Mouse (Mus musculus): ENCODE measurements around the gene Ptger1. TPM values are rescaled to one million over a fixed set of nuclear protein-coding genes. Genes with fewer than 3 reads are reported as not detected.

Gene Ptger1
- polyA plus RNA-seq, 1 experiment from 2014 or later: 1.5 TPM

GRCm38 (mm10) chr8:83660545-83660944, 5.9 kb upstream of the Ptger1 start:
- H3K9me3 ChIP-seq: no peaks in the 10 kb centered on the region
- H3K27me3 ChIP-seq: no peaks in the 10 kb centered on the region
- 9% methylated on average over 8 of the region's 8 CpGs for WGBS
- H3K9ac ChIP-seq: peak overlapping the region; percentile 64
- H3K4me1 ChIP-seq: peaks cover 57% of the 10 kb centered on the region
- no peak for ATAC-seq (ENCODE audit: insufficient number of reproducible peaks, insufficient read depth, low FRiP score, low TSS enrichment, low read depth)
- H3K4me3 ChIP-seq: peak overlapping the region; percentile 29; the same call in 1 of the 2 replicates
- H3K36me3 ChIP-seq: peaks cover 45% of the 10 kb centered on the region
- H3K27ac ChIP-seq: peak overlapping the region; percentile 74
- H3K4me2 ChIP-seq: peak overlapping the region; percentile 56

- H3K9ac ChIP-seq: peak overlapping the region; percentile 64
- 0 out of 2 replicates have a peak, but pooled peaks have one; percentile 27 for ATAC-seq (ENCODE audit: insufficient number of reproducible peaks, insufficient read depth, low FRiP score, low TSS enrichment, low read depth)
- 7% methylated on average over 22 of the region's 22 CpGs for WGBS
- no peaks in the 10 kb centered on the region for H3K9me3 ChIP-seq
- peaks cover 40% of the 10 kb centered on the region for H3K36me3 ChIP-seq
- H3K4me1 ChIP-seq: peaks cover 63% of the 10 kb centered on the region
- peak overlapping the region; percentile 56 for H3K4me2 ChIP-seq
- no peaks in the 10 kb centered on the region for H3K27me3 ChIP-seq
- H3K4me3 ChIP-seq: peak overlapping the region; percentile 29
- peak overlapping the region; percentile 74 for H3K27ac ChIP-seq
These were observed 5.3 kb upstream of the Ptger1 start for GRCm38 (mm10) chr8:83660995-83661680.

- no peaks in the 10 kb centered on the region for H3K27me3 ChIP-seq
- 5% methylated on average over 4 of the region's 4 CpGs for WGBS
- H3K36me3 ChIP-seq: peaks cover 27% of the 10 kb centered on the region
- no peaks in the 10 kb centered on the region for H3K9me3 ChIP-seq
- H3K4me1 ChIP-seq: peaks cover 76% of the 10 kb centered on the region
- H3K4me3 ChIP-seq: no peak overlapping the region
- ATAC-seq (ENCODE audit: insufficient number of reproducible peaks, insufficient read depth, low FRiP score, low TSS enrichment, low read depth): peak; percentile 48; the same call in 1 of the 2 replicates
- H3K9ac ChIP-seq: 0 out of 2 replicates have a peak overlapping the region, but pooled peaks have one; percentile 27
- H3K27ac ChIP-seq: peak overlapping the region; percentile 74
- peak overlapping the region; percentile 24 for H3K4me2 ChIP-seq
These were observed 4.1 kb upstream of the Ptger1 start for GRCm38 (mm10) chr8:83662421-83662826.

- peaks cover 5% of the 10 kb centered on the region; the same call in 1 of the 2 replicates for H3K27me3 ChIP-seq
- no peak overlapping the region for H3K4me2 ChIP-seq
- peak overlapping the region; percentile 90 for H3K27ac ChIP-seq
- WGBS: 86% methylated on average over 13 of the region's 13 CpGs
- H3K4me1 ChIP-seq: peaks cover 91% of the 10 kb centered on the region
- H3K4me3 ChIP-seq: no peak overlapping the region
- H3K9ac ChIP-seq: no peak overlapping the region
- peaks cover 17% of the 10 kb centered on the region for H3K36me3 ChIP-seq
- no peaks in the 10 kb centered on the region for H3K9me3 ChIP-seq
- ATAC-seq (ENCODE audit: insufficient number of reproducible peaks, insufficient read depth, low FRiP score, low TSS enrichment, low read depth): no peak
These were observed 2.4 kb upstream of the Ptger1 start for GRCm38 (mm10) chr8:83664096-83664495.

- peaks cover 86% of the 10 kb centered on the region for H3K4me1 ChIP-seq
- no peak overlapping the region for H3K4me3 ChIP-seq
- H3K36me3 ChIP-seq: peaks cover 27% of the 10 kb centered on the region
- H3K4me2 ChIP-seq: no peak overlapping the region; the same call in 1 of the 2 replicates
- H3K9ac ChIP-seq: no peak overlapping the region
- H3K27ac ChIP-seq: peak overlapping the region; percentile 90
- WGBS: 10% methylated on average over 2 of the region's 2 CpGs
- no peak for ATAC-seq (ENCODE audit: insufficient number of reproducible peaks, insufficient read depth, low FRiP score, low TSS enrichment, low read depth)
- peaks cover 5% of the 10 kb centered on the region; the same call in 1 of the 2 replicates for H3K27me3 ChIP-seq
- no peaks in the 10 kb centered on the region for H3K9me3 ChIP-seq
These were observed 1.4 kb upstream of the Ptger1 start for GRCm38 (mm10) chr8:83664931-83665625.

- 0 out of 2 replicates have a peak overlapping the region, but pooled peaks have one; percentile 14 for H3K4me3 ChIP-seq
These were observed 372 bp downstream of the Ptger1 start for GRCm38 (mm10) chr8:83666866-83667234.

GRCm38 (mm10) chr8:83667526-83667925, 1.0 kb downstream of the Ptger1 start:
- no peak overlapping the region for H3K4me3 ChIP-seq

More at GRCm38 (mm10) chr8:83666866-83667234, 372 bp downstream of the Ptger1 start:
- Histone ChIP-seq H3K9ac (peak overlapping the region; percentile 55; the same call in 1 of the 2 replicates), H3K27me3 (peaks cover 5% of the 10 kb centered on the region; the same call in 1 of the 2 replicates), H3K4me1 (peaks cover 68% of the 10 kb centered on the region), H3K4me2 (peak overlapping the region; percentile 32), H3K27ac (peak overlapping the region; percentile 90), H3K36me3 (peaks cover 44% of the 10 kb centered on the region), H3K9me3 (no peaks in the 10 kb centered on the region)
- 97% methylated on average over 3 of the region's 3 CpGs for WGBS
- no peak for ATAC-seq (ENCODE audit: insufficient number of reproducible peaks, insufficient read depth, low FRiP score, low TSS enrichment, low read depth)

GRCm38 (mm10) chr8:83668010-83668916, 1.8 kb downstream of the Ptger1 start:
- Histone ChIP-seq H3K4me1 (peaks cover 54% of the 10 kb centered on the region), H3K36me3 (peaks cover 57% of the 10 kb centered on the region), H3K4me3 (peak overlapping the region; percentile 42), H3K4me2 (peak overlapping the region; percentile 70), H3K27me3 (peaks cover 5% of the 10 kb centered on the region; the same call in 1 of the 2 replicates), H3K9ac (peak overlapping the region; percentile 74), H3K9me3 (no peaks in the 10 kb centered on the region), H3K27ac (peak overlapping the region; percentile 51; the same call in 1 of the 2 replicates)
- WGBS: 33% methylated on average over 80 of the region's 80 CpGs
- 0 out of 2 replicates have a peak, but pooled peaks have one; percentile 7 for ATAC-seq (ENCODE audit: insufficient number of reproducible peaks, insufficient read depth, low FRiP score, low TSS enrichment, low read depth)

More at GRCm38 (mm10) chr8:83667526-83667925, 1.0 kb downstream of the Ptger1 start:
- peak overlapping the region; percentile 22; the same call in 1 of the 2 replicates for H3K27ac ChIP-seq
- ATAC-seq (ENCODE audit: insufficient number of reproducible peaks, insufficient read depth, low FRiP score, low TSS enrichment, low read depth): no peak
- 81% methylated on average over 10 of the region's 10 CpGs for WGBS
- H3K27me3 ChIP-seq: peaks cover 5% of the 10 kb centered on the region; the same call in 1 of the 2 replicates
- peak overlapping the region; percentile 74 for H3K9ac ChIP-seq
- peaks cover 61% of the 10 kb centered on the region for H3K4me1 ChIP-seq
- peak overlapping the region; percentile 70 for H3K4me2 ChIP-seq
- peaks cover 51% of the 10 kb centered on the region for H3K36me3 ChIP-seq
- H3K9me3 ChIP-seq: no peaks in the 10 kb centered on the region

- peaks cover 56% of the 10 kb centered on the region for H3K36me3 ChIP-seq
- H3K27me3 ChIP-seq: peaks cover 5% of the 10 kb centered on the region; the same call in 1 of the 2 replicates
- H3K9ac ChIP-seq: 0 out of 2 replicates have a peak overlapping the region, but pooled peaks have one; percentile 74
- H3K27ac ChIP-seq: no peak overlapping the region
- no peak overlapping the region for H3K4me3 ChIP-seq
- no peak for ATAC-seq (ENCODE audit: insufficient number of reproducible peaks, insufficient read depth, low FRiP score, low TSS enrichment, low read depth)
- H3K4me1 ChIP-seq: peaks cover 49% of the 10 kb centered on the region
- peak overlapping the region; percentile 70 for H3K4me2 ChIP-seq
- 79% methylated on average over 16 of the region's 16 CpGs for WGBS
- H3K9me3 ChIP-seq: no peaks in the 10 kb centered on the region
These were observed 2.5 kb downstream of the Ptger1 start for GRCm38 (mm10) chr8:83669013-83669412.

GRCm38 (mm10) chr8:83672936-83673335, 6.5 kb downstream of the Ptger1 start:
- Histone ChIP-seq H3K4me1 (peaks cover 10% of the 10 kb centered on the region), H3K9ac (no peak overlapping the region), H3K36me3 (peaks cover 79% of the 10 kb centered on the region), H3K4me2 (no peak overlapping the region), H3K4me3 (no peak overlapping the region), H3K27ac (no peak overlapping the region), H3K9me3 (no peaks in the 10 kb centered on the region), H3K27me3 (0 out of 2 replicates have a peak, but pooled peaks cover under 1% of the 10 kb centered on the region)
- WGBS: 53% methylated on average over 5 of the region's 5 CpGs
- ATAC-seq (ENCODE audit: insufficient number of reproducible peaks, insufficient read depth, low FRiP score, low TSS enrichment, low read depth): no peak
